Comparison of ENCODE assay signal across 25 mouse cellular contexts in the genomic region with DNA sequence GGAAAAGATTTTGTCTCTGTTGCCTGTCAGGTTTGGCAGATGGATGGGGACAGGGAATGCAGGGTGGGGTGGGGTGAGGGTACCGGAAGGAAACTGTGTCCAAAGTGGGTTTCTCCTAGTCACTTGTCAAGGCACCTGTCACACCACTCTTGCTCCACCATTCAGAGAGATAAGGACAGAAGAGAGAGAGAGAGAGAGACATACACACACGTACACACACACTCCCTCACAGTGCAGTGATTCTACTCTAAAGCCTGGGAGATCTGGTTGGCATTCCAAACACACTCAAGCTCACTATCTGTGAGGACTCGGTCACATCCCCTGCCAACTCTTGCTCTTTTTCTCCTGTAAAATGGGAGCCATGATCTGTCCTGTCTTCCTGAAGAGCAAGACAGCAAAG. TPM values are rescaled to one million over a fixed set of nuclear protein-coding genes. Genes with fewer than 3 reads are reported as not detected.
DNase-seq lines count a peak whose midpoint lies in the region; ATAC-seq and TF ChIP-seq lines count a peak whose summit lies in the region.
"Had no signal": no experiment of that assay in that cellular context is flagged by ENCODE, and none has a peak within 500 bp of the region (broad histone marks: within the 10 kb centered on the region; RNA-seq: fewer than 3 reads in every experiment).

No protein-coding gene starts in this region.

- no peak for TF ChIP-seq EP300 in heart, adult 2 months (IDR thresholded peaks at IDR 0.05; ENCODE audit: insufficient read depth, low read depth, low read length)
- no peak for TF ChIP-seq EP300 in heart, postnatal 0 days (IDR thresholded peaks at IDR 0.05; ENCODE audit: low read depth)

- no peaks in the 10 kb centered on the region for H3K36me3 ChIP-seq in heart, embryonic 10.5 days
- H3K36me3 ChIP-seq in heart, adult 2 months (ENCODE audit: control insufficient read depth, insufficient read depth, low read length): no peaks in the 10 kb centered on the region
- no peaks in the 10 kb centered on the region for H3K36me3 ChIP-seq in heart, embryonic 14.5 days (ENCODE audit: control insufficient read depth, insufficient read depth, low read length)
- no peaks in the 10 kb centered on the region for H3K36me3 ChIP-seq in heart, postnatal 0 days (replicated peaks; ENCODE audit: control insufficient read depth, insufficient read depth, low read length)
- H3K36me3 ChIP-seq in limb, embryonic 10.5 days: no peaks in the 10 kb centered on the region
- H3K36me3 ChIP-seq: G1E; hindbrain, embryonic 12.5 days; hindbrain, embryonic 15.5 days had no signal

- no peak overlapping the region for H3K4me3 ChIP-seq in heart, embryonic 10.5 days
- H3K4me3 ChIP-seq in heart, adult 2 months: no peak overlapping the region
- no peak overlapping the region for H3K4me3 ChIP-seq in heart, embryonic 14.5 days (ENCODE audit: control insufficient read depth in 1 of 2, insufficient read depth in 1 of 2, low read depth in 1 of 2, low read length in 2 of 2)
- no peak overlapping the region for H3K4me3 ChIP-seq in heart, postnatal 0 days (ENCODE audit: low read depth, low read length)
- H3K4me3 ChIP-seq in limb, embryonic 10.5 days: no peak overlapping the region
- H3K4me3 ChIP-seq: hindbrain, embryonic 12.5 days; hindbrain, embryonic 15.5 days had no signal

- no peak for DNase-seq in heart, embryonic 10.5 days (ENCODE audit: low spot score)
- no peak for DNase-seq in heart, adult 2 months
- DNase-seq in heart, adult 8-10 months (ENCODE audit: low spot score): no peak
- no peak for DNase-seq in heart, postnatal 0 days (ENCODE audit: low spot score)
- no peak for DNase-seq in heart, adult 11 months
- no peak for DNase-seq in limb, embryonic 10.5 days (ENCODE audit: low spot score)
- DNase-seq: adrenal gland, postnatal 10 days; adrenal gland, postnatal 36 days; B cell, adult 2 months; cerebellum, adult 18-20 months; cerebellum, adult 9-10 months; cerebellum, postnatal 14 days; gastrocnemius, postnatal 25 days; kidney, adult 2 months had no signal

- peaks cover 27% of the 10 kb centered on the region for H3K4me1 ChIP-seq in heart, embryonic 10.5 days
- H3K4me1 ChIP-seq in heart, adult 2 months (ENCODE audit: control insufficient read depth, insufficient read depth, low read length): no peaks in the 10 kb centered on the region
- H3K4me1 ChIP-seq in heart, embryonic 14.5 days (ENCODE audit: control insufficient read depth in 2 of 2, insufficient read depth in 2 of 2, low read length in 2 of 2): peaks cover 10 to 14% of the 10 kb centered on the region in 2 experiments; a peak in 3 of 4 replicates
- no peaks in the 10 kb centered on the region for H3K4me1 ChIP-seq in heart, postnatal 0 days (ENCODE audit: control insufficient read depth, insufficient read depth)
- H3K4me1 ChIP-seq in limb, embryonic 10.5 days: peaks cover 29% of the 10 kb centered on the region
- H3K4me1 ChIP-seq: hindbrain, embryonic 12.5 days; hindbrain, embryonic 15.5 days had no signal

- peak overlapping the region; percentile 60; the same call in 1 of the 2 replicates for H3K27ac ChIP-seq in heart, embryonic 10.5 days
- no peak overlapping the region for H3K27ac ChIP-seq in heart, adult 2 months
- H3K27ac ChIP-seq in heart, embryonic 14.5 days (replicated peaks in 1 of 2; ENCODE audit: control insufficient read depth in 1 of 2, insufficient read depth in 1 of 2, low read depth in 2 of 2, low read length in 2 of 2): peak overlapping the region in 1 of 2 experiments; percentile 48; a peak in 2 of 4 replicates
- H3K27ac ChIP-seq in heart, postnatal 0 days (ENCODE audit: low read depth): peak overlapping the region; percentile 18; the same call in 1 of the 2 replicates
- peak overlapping the region; percentile 56 for H3K27ac ChIP-seq in limb, embryonic 10.5 days
- H3K27ac ChIP-seq: hindbrain, embryonic 12.5 days; hindbrain, embryonic 15.5 days had no signal

- TF ChIP-seq CTCF in heart, adult 2 months (IDR thresholded peaks at IDR 0.05): no peak
- no peak for TF ChIP-seq CTCF in heart, postnatal 0 days (IDR thresholded peaks at IDR 0.05; ENCODE audit: low read depth)

- WGBS in heart, embryonic 10.5 days: 20% methylated on average over 3 of the region's 3 CpGs
- 45% methylated on average over 3 of the region's 3 CpGs for WGBS in heart, adult 2 months
- WGBS in heart, embryonic 14.5 days: 10% methylated on average over 3 of the region's 3 CpGs
- 13% methylated on average over 3 of the region's 3 CpGs for WGBS in heart, postnatal 0 days
- WGBS in limb, embryonic 10.5 days: 61% methylated on average over 3 of the region's 3 CpGs

- intact Hi-C loops in heart, adult 2 months (cut with DNase I): no loop called here

- no peak overlapping the region for H3K9ac ChIP-seq in heart, adult 2 months (ENCODE audit: low read depth, low read length)
- no peak overlapping the region for H3K9ac ChIP-seq in heart, embryonic 14.5 days (ENCODE audit: low read length)
- no peak overlapping the region for H3K9ac ChIP-seq in heart, postnatal 0 days (replicated peaks; ENCODE audit: low read depth, low read length)
- H3K9ac ChIP-seq: hindbrain, embryonic 12.5 days; hindbrain, embryonic 15.5 days had no signal

- no peaks in the 10 kb centered on the region for H3K27me3 ChIP-seq in heart, embryonic 10.5 days (ENCODE audit: insufficient read depth, poor library complexity, severe bottlenecking)
- H3K27me3 ChIP-seq in heart, adult 2 months (ENCODE audit: control insufficient read depth, insufficient read depth, low read length): no peaks in the 10 kb centered on the region
- no peaks in the 10 kb centered on the region for H3K27me3 ChIP-seq in heart, embryonic 14.5 days (ENCODE audit: control insufficient read depth, insufficient read depth, low read length)
- no peaks in the 10 kb centered on the region for H3K27me3 ChIP-seq in heart, postnatal 0 days (ENCODE audit: control insufficient read depth, insufficient read depth, low read length)
- H3K27me3 ChIP-seq in limb, embryonic 10.5 days (ENCODE audit: low read depth, poor library complexity, severe bottlenecking): no peaks in the 10 kb centered on the region
- H3K27me3 ChIP-seq: CH12.LX; hindbrain, embryonic 12.5 days; hindbrain, embryonic 15.5 days; Patski had no signal

- ATAC-seq in heart, embryonic 14.5 days (ENCODE audit: insufficient number of reproducible peaks, insufficient read depth, low FRiP score, low read depth): peak; percentile 41; the same call in 1 of the 2 replicates
- peak; percentile 64; the same call in 1 of the 2 replicates for ATAC-seq in heart, postnatal 0 days (ENCODE audit: insufficient read depth, low read depth)
- ATAC-seq: forebrain, embryonic 14.5 days; intestine, postnatal 0 days; Patski had no signal

- no peaks in the 10 kb centered on the region for H3K79me2 ChIP-seq in heart, adult 2 months (replicated peaks; ENCODE audit: control insufficient read depth, insufficient read depth, low read length)

- H3K9me3 ChIP-seq in heart, embryonic 10.5 days: no peaks in the 10 kb centered on the region
- H3K9me3 ChIP-seq in heart, embryonic 14.5 days (ENCODE audit: control insufficient read depth, low read length): no peaks in the 10 kb centered on the region
- H3K9me3 ChIP-seq in heart, postnatal 0 days (replicated peaks; ENCODE audit: control insufficient read depth, low read length): no peaks in the 10 kb centered on the region
- no peaks in the 10 kb centered on the region for H3K9me3 ChIP-seq in limb, embryonic 10.5 days (replicated peaks)
- H3K9me3 ChIP-seq: G1E; hindbrain, embryonic 12.5 days; hindbrain, embryonic 15.5 days had no signal

- TF ChIP-seq POLR2A in heart, adult 2 months (IDR thresholded peaks at IDR 0.05; ENCODE audit: insufficient read depth, low read depth, low read length): no peak

- no peak overlapping the region for H3K4me2 ChIP-seq in heart, embryonic 14.5 days (ENCODE audit: low read length)
- H3K4me2 ChIP-seq in heart, postnatal 0 days (ENCODE audit: low read depth, low read length): no peak overlapping the region
- H3K4me2 ChIP-seq: hindbrain, embryonic 12.5 days; hindbrain, embryonic 15.5 days had no signal

RNA-seq across cellular contexts. Expression of gene Shisal2a, which starts 11.0 kb away (rescaled TPM):
- polyA plus RNA-seq in heart, embryonic 10.5 days (2016; fragmentation: Nextera tagmentation; extraction: Ambion mirVana): 3.0 and 3.5 TPM in 2 replicates
- not detected for total RNA-seq in heart, adult 2 months (2021)
- polyA plus RNA-seq in heart, adult 2 months (2012; rRNA removed): not detected in 2 replicates
- polyA plus RNA-seq in heart, embryonic 14.5 days (2014; fragmentation: Nextera tagmentation; extraction: Ambion mirVana): 1.1 and 2.0 TPM in 2 replicates
- total RNA-seq in heart, adult 8-10 months (2022): not detected
- 2.2 TPM in 1 of 2 replicates, not detected in the other for total RNA-seq in heart, postnatal 0 days (2014; rRNA removed; ENCODE audit: low replicate concordance)
- 1.4 and 2.0 TPM in 2 replicates for polyA plus RNA-seq in heart, postnatal 0 days (2015; fragmentation: Nextera tagmentation; extraction: Ambion mirVana)
- polyA plus RNA-seq in limb, embryonic 10.5 days (2016; fragmentation: Nextera tagmentation; extraction: Ambion mirVana): 1.5 and 5.6 TPM in 2 replicates
- total RNA-seq: CH12.LX; G1E; gastrocnemius, adult 8-10 months; gastrocnemius, postnatal 25 days; heart, postnatal 25 days; hematopoietic stem cell, adult 5-6 weeks had no signal
- polyA plus RNA-seq: G1E, Patski had no signal

RNA-seq across cellular contexts. Expression of gene Gpx7, which starts 34.6 kb away (rescaled TPM):
- 54.3 and 58.8 TPM in 2 replicates for polyA plus RNA-seq in heart, embryonic 10.5 days (2016; fragmentation: Nextera tagmentation; extraction: Ambion mirVana)
- 1 to 10 TPM; 5.9 to 7.7 TPM for total RNA-seq in heart, adult 2 months (2021)
- 14.2 and 16.5 TPM in 2 replicates for polyA plus RNA-seq in heart, adult 2 months (2012; rRNA removed)
- 57.7 and 68.5 TPM in 2 replicates for polyA plus RNA-seq in heart, embryonic 14.5 days (2014; fragmentation: Nextera tagmentation; extraction: Ambion mirVana)
- 1 to 10 TPM; 4.4 to 9.5 (median 6.3) TPM for total RNA-seq in heart, adult 8-10 months (2022)
- 62.7 and 74.2 TPM in 2 replicates for total RNA-seq in heart, postnatal 0 days (2014; rRNA removed; ENCODE audit: low replicate concordance)
- polyA plus RNA-seq in heart, postnatal 0 days (2015; fragmentation: Nextera tagmentation; extraction: Ambion mirVana): 51.7 and 52.3 TPM in 2 replicates
- 40.6 and 44.3 TPM in 2 replicates for polyA plus RNA-seq in limb, embryonic 10.5 days (2016; fragmentation: Nextera tagmentation; extraction: Ambion mirVana)
- total RNA-seq: CH12.LX had no signal
- polyA plus RNA-seq: G1E, Patski had no signal

RNA-seq across cellular contexts. Expression of gene Coa7, which starts 44.2 kb away (rescaled TPM):
- polyA plus RNA-seq in heart, embryonic 10.5 days (2016; fragmentation: Nextera tagmentation; extraction: Ambion mirVana): 58.4 and 61.1 TPM in 2 replicates
- total RNA-seq in heart, adult 2 months (2021): 10 to 100 TPM; 29.5 to 40.1 TPM
- polyA plus RNA-seq in heart, adult 2 months (2012; rRNA removed): 11.1 and 17.6 TPM in 2 replicates
- 47.4 and 48.9 TPM in 2 replicates for polyA plus RNA-seq in heart, embryonic 14.5 days (2014; fragmentation: Nextera tagmentation; extraction: Ambion mirVana)
- 10 to 100 TPM; 31.0 to 45.6 (median 36.2) TPM for total RNA-seq in heart, adult 8-10 months (2022)
- 26.0 and 41.8 TPM in 2 replicates for total RNA-seq in heart, postnatal 0 days (2014; rRNA removed; ENCODE audit: low replicate concordance)
- polyA plus RNA-seq in heart, postnatal 0 days (2015; fragmentation: Nextera tagmentation; extraction: Ambion mirVana): 61.7 and 63.8 TPM in 2 replicates
- polyA plus RNA-seq in limb, embryonic 10.5 days (2016; fragmentation: Nextera tagmentation; extraction: Ambion mirVana): 68.2 and 71.3 TPM in 2 replicates
